Mouse (Mus musculus) monocyte, adult 59 days (primary cell): ENCODE results near the gene Tub. TPM values are rescaled to one million over a fixed set of nuclear protein-coding genes. Genes with fewer than 3 reads are reported as not detected.

ENCODE experiments used
- total RNA-seq, 2 experiments: library from RNA; stranded (reverse); gene quantifications; one replicate each; pipeline ENCODE4 v1.2.4; 2023

The Tub gene
- total RNA-seq, result not detected

DNA sequence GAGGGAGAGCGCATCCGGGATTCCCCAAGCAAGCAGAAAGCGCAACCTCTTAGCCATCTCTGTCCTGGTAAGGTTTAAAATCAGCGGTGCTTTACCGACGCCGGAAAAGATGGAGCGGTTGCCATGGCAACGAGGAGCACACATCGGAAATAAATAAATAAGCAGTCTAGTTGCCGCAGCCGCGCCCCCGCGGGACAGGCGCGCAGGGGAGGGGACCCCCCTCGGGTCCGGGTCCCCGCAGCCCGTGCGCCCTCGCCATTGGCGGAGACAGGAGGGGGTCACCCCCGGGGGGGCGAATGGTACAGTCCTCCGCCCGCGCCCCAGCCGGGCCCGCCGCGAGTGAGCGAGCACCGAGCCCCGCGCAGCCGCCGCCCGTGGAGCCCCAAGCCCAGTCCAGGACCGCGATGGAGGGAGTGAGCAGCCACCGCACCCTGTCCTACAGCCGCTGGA lies at the start of gene Tub:
Gene Tub, plus strand, starts transcription at position 27 of the 450 bp plus-strand sequence.

DNA sequence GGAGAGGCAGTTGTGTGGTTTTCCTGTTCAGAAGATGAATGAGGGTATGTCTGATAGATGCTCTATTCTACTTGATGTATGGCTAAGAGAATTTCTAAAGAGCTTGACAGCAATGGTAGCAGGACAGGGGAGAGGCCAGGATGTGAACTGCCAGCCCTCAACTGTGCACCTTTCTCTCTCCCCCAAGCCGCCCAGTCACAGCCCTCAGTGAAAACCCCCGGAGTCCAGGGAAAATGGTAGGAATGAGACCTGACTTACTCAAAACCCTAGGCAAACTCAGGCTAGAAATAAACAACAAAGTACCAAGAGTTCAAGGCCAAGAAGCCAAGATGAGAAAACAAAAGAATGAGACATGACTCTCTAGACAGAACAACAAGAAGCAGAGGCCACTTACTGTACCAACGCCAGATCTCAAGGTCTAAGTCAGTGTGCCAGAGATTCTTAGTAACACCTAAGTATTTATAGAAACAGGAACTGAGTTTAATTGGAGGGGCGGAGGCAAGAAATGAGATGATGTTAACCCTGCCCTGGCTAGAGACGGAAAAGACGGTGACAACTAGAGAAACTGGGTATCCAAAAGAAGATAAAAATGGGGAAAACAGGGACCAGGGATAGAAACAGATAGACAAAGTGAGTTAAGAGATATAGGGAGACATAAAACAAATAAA lies 20.3 kb upstream of the Tub start, which contains the start of gene Nlrp10:
Gene Nlrp10, minus strand, starts transcription at position 453 of the 668 bp plus-strand sequence.

DNA sequence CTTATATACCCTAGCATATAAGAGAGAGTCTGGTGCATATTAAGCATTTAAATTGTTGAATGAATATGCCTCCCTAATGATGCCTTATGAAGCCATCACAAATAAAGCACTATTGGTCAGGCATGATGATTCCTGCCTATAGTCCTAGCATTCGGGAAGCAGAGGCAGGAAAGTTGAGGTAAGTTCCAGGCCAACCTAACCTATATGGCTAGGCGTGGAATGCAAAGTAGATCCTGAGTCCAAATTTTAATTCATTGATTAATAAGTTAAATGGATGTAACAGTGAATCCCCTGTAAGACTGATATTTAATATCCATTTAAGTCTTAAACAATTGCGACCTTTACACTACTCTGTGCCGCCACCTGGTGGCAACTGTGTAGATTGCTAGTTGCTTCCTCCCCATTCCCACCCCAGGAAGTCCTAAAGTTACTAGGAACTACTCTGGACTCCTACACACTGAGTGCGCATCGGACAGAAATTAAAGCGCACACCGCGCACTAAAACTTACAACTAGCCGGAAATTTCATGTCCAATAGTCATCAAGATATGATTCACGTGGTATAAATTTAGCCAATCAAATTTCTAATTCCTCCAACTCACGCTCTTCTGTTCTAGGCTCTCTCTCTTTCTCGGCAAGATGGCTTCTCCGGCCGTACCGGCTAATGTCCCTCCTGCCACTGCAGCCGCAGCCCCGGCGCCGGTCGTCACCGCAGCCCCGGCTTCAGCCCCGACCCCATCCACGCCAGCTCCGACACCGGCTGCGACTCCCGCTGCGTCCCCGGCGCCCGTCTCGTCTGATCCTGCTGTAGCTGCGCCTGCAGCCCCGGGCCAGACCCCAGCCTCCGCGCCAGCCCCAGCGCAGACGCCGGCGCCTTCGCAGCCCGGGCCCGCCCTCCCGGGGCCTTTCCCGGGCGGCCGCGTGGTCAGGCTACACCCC lies 16.1 kb upstream of the Tub start, which contains the start of gene Eif3f:
Gene Eif3f, plus strand, starts transcription at position 624 of the 938 bp plus-strand sequence.

DNA sequence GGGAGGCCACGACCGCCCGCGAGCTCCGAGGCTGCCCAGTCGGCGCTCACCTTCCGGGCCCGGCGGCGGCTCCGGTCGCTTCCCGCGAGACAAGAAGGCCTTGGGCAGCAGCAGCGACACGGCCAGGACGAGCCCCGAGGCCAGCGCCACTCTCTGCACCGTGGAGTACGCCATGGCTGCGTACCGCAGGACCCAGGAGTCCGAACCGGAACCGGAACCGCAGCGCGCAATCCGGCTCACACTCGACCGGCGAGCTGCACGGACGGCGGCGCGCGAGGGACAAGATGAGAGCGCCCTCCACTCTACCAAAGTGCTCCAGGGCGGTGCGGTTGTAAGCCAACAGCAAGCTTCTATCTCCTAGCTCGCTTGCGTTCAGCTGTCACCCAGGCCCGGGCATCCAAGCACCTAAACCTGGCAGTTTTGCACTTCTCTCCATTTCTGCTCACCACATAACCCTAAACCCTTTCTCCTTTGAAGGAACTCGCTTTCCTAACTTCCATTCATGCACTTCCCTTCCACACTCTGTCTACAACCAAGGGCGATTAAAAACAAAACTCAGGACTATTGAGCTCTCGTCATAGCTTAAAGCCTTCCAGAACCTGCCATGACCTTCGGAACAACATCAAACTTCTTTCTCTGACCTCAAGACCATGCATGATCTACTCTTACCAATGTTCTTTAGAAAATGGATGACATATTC lies 133.1 kb downstream of the Tub start, which contains the start of gene Ric3:
Gene Ric3, minus strand, starts transcription at position 219 of the 700 bp plus-strand sequence.

Other genes starting within 250 kb of the Tub start
- not detected for gene Olfr512, start 237.0 kb upstream of the Tub start, total RNA-seq
- gene Olfr513, start 199.4 kb upstream of the Tub start, total RNA-seq, result not detected
- gene Olfr514, start 124.3 kb upstream of the Tub start, total RNA-seq, result not detected
- not detected for gene Olfr516, start 99.8 kb upstream of the Tub start, total RNA-seq
- gene Olfr517, start 78.0 kb upstream of the Tub start, total RNA-seq, result not detected
- not detected for gene Olfr518, start 65.3 kb upstream of the Tub start, total RNA-seq
- not detected for gene Olfr519, start 55.9 kb upstream of the Tub start, total RNA-seq
- under 1 TPM; 0.82 to 0.86 TPM for gene Nlrp10, start 20.2 kb upstream of the Tub start, total RNA-seq
- 100 to 1,000 TPM; 215 to 246 TPM for gene Eif3f, start 15.9 kb upstream of the Tub start, total RNA-seq
- gene Ric3, start 133.0 kb downstream of the Tub start, total RNA-seq, result 1 to 10 TPM in 1 of 2 experiments, under 1 TPM in 1; 0.89 to 1.1 TPM
- gene Lmo1, start 224.9 kb downstream of the Tub start, total RNA-seq, result 1 to 10 TPM; 4.0 to 5.4 TPM